Mouse (Mus musculus) bone marrow macrophage, adult 2 months (primary cell): ENCODE data around the gene Tmie.

ENCODE experiments used
- CTCF ChIP-seq: IDR thresholded peaks from 2 replicates; pipeline ENCODE4 v1.5.1; 2012; ENCODE audit warnings: low read depth, mild to moderate bottlenecking, low read length, moderate library complexity
- POLR2A ChIP-seq: IDR thresholded peaks from 2 replicates; pipeline ENCODE4 v1.6.1; 2012; ENCODE audit warnings: mild to moderate bottlenecking, low read depth, low read length, borderline replicate concordance

DNA sequence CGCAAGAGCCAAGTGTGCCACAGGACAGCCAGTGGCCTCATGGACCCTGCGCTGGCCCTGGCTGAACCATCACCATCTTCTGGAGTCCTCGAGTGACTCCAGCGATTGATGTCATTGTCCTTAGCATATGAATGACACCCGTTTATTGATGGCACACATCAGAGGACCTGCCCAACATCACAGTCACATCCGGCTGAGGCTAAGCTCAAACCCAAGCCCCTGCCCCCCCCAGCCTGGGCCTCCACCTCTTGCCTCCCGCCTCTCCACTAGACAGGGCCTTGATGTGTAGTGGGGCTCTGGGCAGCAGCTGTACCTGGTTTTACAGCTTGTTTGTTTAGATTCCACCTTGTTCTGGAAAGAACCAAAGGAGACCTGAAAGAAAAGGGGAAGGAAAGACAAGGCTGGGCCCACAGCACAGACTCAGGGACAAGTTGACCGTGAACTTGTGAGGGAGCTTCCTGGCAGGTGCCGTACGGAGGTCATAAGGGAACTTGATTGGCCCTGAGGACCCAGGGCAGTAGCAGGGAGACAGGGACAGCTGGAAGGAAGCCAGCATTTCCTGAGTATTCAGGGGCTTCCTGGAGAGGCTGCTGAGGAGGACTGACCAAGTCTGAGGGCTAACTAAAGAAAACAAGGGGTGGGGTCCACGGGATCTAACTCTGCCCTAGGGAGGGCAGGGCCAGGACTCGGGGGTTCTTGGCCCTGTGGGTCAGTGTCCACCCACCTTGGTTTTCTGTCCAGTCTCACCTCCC, 11.3 kb upstream of the Tmie start:
- TF ChIP-seq POLR2A = no peak
- no peak for TF ChIP-seq CTCF
